Mouse (Mus musculus) heart, adult 2 months (tissue): Measurements from ENCODE around the gene Gm9958. TPM values are rescaled to one million over a fixed set of nuclear protein-coding genes. Genes with fewer than 3 reads are reported as not detected.

ENCODE experiments used
- DNase-seq, 2 experiments: peaks; one replicate each; pipeline ENCODE4 v3.0.0; 2021
- H3K27ac ChIP-seq: fragments of 200-600 bp; 2 replicates; pipeline ENCODE4 v1.8.1; 2022
- H3K27me3 ChIP-seq: fragments of 200-500 bp; 2 replicates; pipeline ENCODE4 v1.6.1; 2012; ENCODE audit warnings: mild to moderate bottlenecking, low read length, inconsistent platforms, mixed read lengths; ENCODE audit not compliant: control insufficient read depth, insufficient read depth
- H3K36me3 ChIP-seq: fragments of 200-500 bp; 2 replicates; pipeline ENCODE4 v1.6.1; 2012; ENCODE audit warnings: low read length, inconsistent platforms; ENCODE audit not compliant: control insufficient read depth, insufficient read depth
- H3K4me1 ChIP-seq: fragments of 200-500 bp; 2 replicates; pipeline ENCODE4 v1.6.1; 2011; ENCODE audit warnings: low read length; ENCODE audit not compliant: control insufficient read depth, insufficient read depth
- H3K4me3 ChIP-seq: fragments of 200-600 bp; 2 replicates; pipeline ENCODE4 v1.8.1; 2022
- H3K79me2 ChIP-seq: fragments of 200-500 bp; replicated peaks from 2 replicates; pipeline ENCODE4 v1.6.1; 2012; ENCODE audit warnings: mild to moderate bottlenecking, inconsistent platforms, low read length, moderate library complexity, mixed read lengths; ENCODE audit not compliant: control insufficient read depth, insufficient read depth
- H3K9ac ChIP-seq: fragments of 200-500 bp; 2 replicates; pipeline ENCODE4 v1.6.1; 2012; ENCODE audit warnings: low read depth, mild to moderate bottlenecking, control low read depth, inconsistent platforms, low read length, mixed read lengths
- CTCF ChIP-seq: fragments of 200-600 bp; IDR thresholded peaks from 2 replicates; pipeline ENCODE4 v1.8.1; 2022; ENCODE audit warnings: antibody characterized with exemption, mild to moderate bottlenecking, moderate library complexity
- EP300 ChIP-seq: fragments of 200-500 bp; IDR thresholded peaks from 2 replicates; pipeline ENCODE4 v1.6.1; 2011; ENCODE audit warnings: low read depth, low read length, control low read depth; ENCODE audit not compliant: insufficient read depth
- POLR2A ChIP-seq: fragments of 200-500 bp; IDR thresholded peaks from 2 replicates; pipeline ENCODE4 v1.6.1; 2011; ENCODE audit warnings: mild to moderate bottlenecking, low read depth, low read length, control low read depth; ENCODE audit not compliant: insufficient read depth
- WGBS: fragments of 180-500 bp; shearing (Covaris S2); methylation state at CpG from one replicate; pipeline ENCODE4 v1.1.7; 2018; 5-methylcytosine and 5-hydroxymethylcytosine counted together
- intact Hi-C: fragments of 180-260 bp; cut with DNase I; formaldehyde crosslinking; loops from one replicate; pipeline ENCODE4 v1.15.1; 2025
- polyA plus RNA-seq: library from polyadenylated mRNA; depleted of rRNA; stranded (reverse); fragments of >200 nt; gene quantifications from 2 replicates; pipeline ENCODE4 v1.2.3, GENCODE M21; 2012
- total RNA-seq, 2 experiments: library from RNA; stranded (reverse); gene quantifications; 2 replicates each; pipeline ENCODE4 v1.2.3; 2021

The Gm9958 gene
- total and polyA plus RNA-seq, 3 experiments = 0.57 to 0.89 (median 0.61) TPM

GRCm38 (mm10) chr5:90365141-90365951 lies 1.7 kb upstream of the Gm9958 start:
- H3K9ac ChIP-seq = peak overlapping the region; percentile 99
- WGBS = under 1% methylated on average over 47 of the region's 61 CpGs
- H3K4me3 ChIP-seq = peak overlapping the region; percentile 94
- H3K4me1 ChIP-seq = peaks cover 9% of the 10 kb centered on the region
- peak; percentile 52 to 69 for DNase-seq
- intact Hi-C loops = loop anchor here (2.0 kb wide), 1 partner anchor 83 kb away; no protein-coding TSS in a partner anchor
- TF ChIP-seq POLR2A (no peak), CTCF (no peak), EP300 (no peak)
- H3K79me2 ChIP-seq = peaks cover 4% of the 10 kb centered on the region
- peaks cover 30% of the 10 kb centered on the region for H3K36me3 ChIP-seq
- H3K27ac ChIP-seq = peak overlapping the region; percentile 98
- no peaks in the 10 kb centered on the region for H3K27me3 ChIP-seq

GRCm38 (mm10) chr5:90366121-90367066 lies 610 bp upstream of the Gm9958 start, which contains the start of gene Ankrd17:
Ankrd17 (minus strand) TSS chr5:90366577.
- Histone ChIP-seq H3K27ac (peak within 1 kb of the TSS; percentile 98), H3K36me3 (peaks cover 28% of the 10 kb centered on the region), H3K27me3 (no peaks in the 10 kb centered on the region), H3K9ac (peak within 1 kb of the TSS; percentile 99), H3K4me1 (peaks cover 7% of the 10 kb centered on the region), H3K4me3 (peak within 1 kb of the TSS; percentile 94), H3K79me2 (peaks cover 4% of the 10 kb centered on the region)
- TF ChIP-seq EP300 = 0 out of 2 replicates have a peak, but pooled peaks have one; percentile 10
- TF ChIP-seq CTCF = no peak
- TF ChIP-seq POLR2A = peak; percentile 71
- intact Hi-C loops = loop anchor here (1.0 to 2.0 kb wide), 2 partner anchors 28 to 142 kb away; partner anchors contain the start of gene Cox18
- DNase-seq = peak; percentile 94
- WGBS = under 1% methylated on average over 72 of the region's 104 CpGs

GRCm38 (mm10) chr5:90370401-90370800 lies 3.4 kb downstream of the Gm9958 start:
- H3K36me3 ChIP-seq = peaks cover 5% of the 10 kb centered on the region
- 85% methylated on average over 5 of the region's 5 CpGs for WGBS
- DNase-seq = no peak

GRCm38 (mm10) chr5:90373708-90374107 lies 6.7 kb downstream of the Gm9958 start:
- no peak overlapping the region for H3K9ac ChIP-seq
- intact Hi-C loops = no loop called here
- H3K27ac ChIP-seq = no peak overlapping the region
- H3K79me2 ChIP-seq = no peaks in the 10 kb centered on the region
- 83% methylated on average over 4 of the region's 4 CpGs for WGBS
- H3K4me1 ChIP-seq = no peaks in the 10 kb centered on the region
- no peak overlapping the region for H3K4me3 ChIP-seq
- H3K27me3 ChIP-seq = no peaks in the 10 kb centered on the region
- no peak for DNase-seq
- no peaks in the 10 kb centered on the region for H3K36me3 ChIP-seq
- no peak for TF ChIP-seq CTCF
- TF ChIP-seq EP300 = no peak
- TF ChIP-seq POLR2A = no peak

More at GRCm38 (mm10) chr5:90370401-90370800, 3.4 kb downstream of the Gm9958 start:
- intact Hi-C loops = no loop called here
- TF ChIP-seq CTCF (no peak), EP300 (no peak), POLR2A (no peak)
- Histone ChIP-seq H3K27ac (no peak overlapping the region), H3K27me3 (no peaks in the 10 kb centered on the region), H3K79me2 (peaks cover 3% of the 10 kb centered on the region), H3K9ac (no peak overlapping the region), H3K4me3 (no peak overlapping the region), H3K4me1 (peaks cover 3% of the 10 kb centered on the region)

GRCm38 (mm10) chr5:90381458-90381857 lies 14.5 kb downstream of the Gm9958 start:
- DNase-seq = no peak
- Histone ChIP-seq H3K36me3 (no peaks in the 10 kb centered on the region), H3K9ac (no peak overlapping the region), H3K27ac (no peak overlapping the region), H3K4me1 (no peaks in the 10 kb centered on the region), H3K79me2 (no peaks in the 10 kb centered on the region), H3K27me3 (no peaks in the 10 kb centered on the region), H3K4me3 (no peak overlapping the region)
- TF ChIP-seq POLR2A (no peak), CTCF (no peak), EP300 (no peak)
- 28% methylated on average over 4 of the region's 4 CpGs for WGBS
- intact Hi-C loops = no loop called here
